Comparison of ENCODE assay signal across 7 mouse cellular contexts in the genomic region with DNA sequence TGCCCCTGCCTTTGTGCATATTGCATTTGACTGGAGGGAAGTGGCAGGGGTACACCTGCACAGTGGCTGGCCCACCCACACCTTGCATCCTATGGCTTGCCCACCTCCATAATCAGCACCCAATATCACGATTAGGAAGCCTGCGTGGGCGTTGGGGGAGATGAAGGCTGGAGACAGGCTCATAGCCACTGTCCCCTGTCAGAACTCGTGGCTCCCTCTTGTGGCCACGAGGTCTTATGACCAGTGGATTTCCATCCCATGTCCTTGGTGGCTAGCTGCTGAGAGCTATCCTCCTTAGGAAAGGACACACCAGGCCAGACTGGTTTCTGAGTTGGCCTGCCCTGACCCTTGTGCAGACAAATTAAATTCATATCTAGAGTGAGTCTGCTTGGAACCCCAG.
DNase-seq lines count a peak whose midpoint lies in the region; ATAC-seq lines count a peak whose summit lies in the region.

No protein-coding gene starts in this region.

- H3K9me3 ChIP-seq in midbrain, embryonic 11.5 days (ENCODE audit: control insufficient read depth, low read length), result no peaks in the 10 kb centered on the region

- peaks cover 32% of the 10 kb centered on the region for H3K4me1 ChIP-seq in midbrain, embryonic 11.5 days (ENCODE audit: control insufficient read depth, insufficient read depth, low read length)

- H3K36me3 ChIP-seq in midbrain, embryonic 11.5 days (ENCODE audit: control insufficient read depth, insufficient read depth, low read length), result no peaks in the 10 kb centered on the region

- WGBS in midbrain, embryonic 11.5 days, result 2% methylated on average over 5 of the region's 5 CpGs

- no peak overlapping the region for H3K27ac ChIP-seq in midbrain, embryonic 11.5 days (ENCODE audit: low read depth, low read length)

- peak; percentile 76 to 92 for DNase-seq in adrenal gland, adult (ENCODE audit: inconsistent age in 2 of 2, low spot score in 1 of 2)
- DNase-seq in cerebellum, postnatal 14 days, result peak; percentile 90 to 91
- peak; percentile 69 to 84 for DNase-seq in frontal cortex, postnatal 36 days (ENCODE audit: low spot score in 2 of 2)
- DNase-seq in induced T-regulatory cell, adult 2 months (ENCODE audit: low read depth), result peak; percentile 62
- peak; percentile 55 to 65 for DNase-seq in left cerebral cortex, adult 8-10 months (ENCODE audit: low spot score in 2 of 2)
- peak; percentile 95 for DNase-seq in midbrain, embryonic 11.5 days (ENCODE audit: low spot score, missing footprints)
- DNase-seq in right cerebral cortex, postnatal 4 days, result peak; percentile 78

- H3K4me2 ChIP-seq in midbrain, embryonic 11.5 days, result no peak overlapping the region

- no peaks in the 10 kb centered on the region for H3K27me3 ChIP-seq in midbrain, embryonic 11.5 days (ENCODE audit: control insufficient read depth, insufficient read depth, low read length)

- no peak overlapping the region for H3K9ac ChIP-seq in midbrain, embryonic 11.5 days (ENCODE audit: low read length)

- H3K4me3 ChIP-seq in midbrain, embryonic 11.5 days (ENCODE audit: low read depth, low read length), result no peak overlapping the region

- ATAC-seq in midbrain, embryonic 11.5 days (ENCODE audit: low FRiP score), result peak; percentile 41
